Mouse (Mus musculus) lung, postnatal 4 days (tissue): ENCODE measurements at regions not wholly inside any gene's neighbourhood (a gene's known extent, or its start where the extent isn't known, plus 50 kb on each side); places are given as distances from the start of the nearest gene placed in this dataset.
A peak's percentile ranks its signal among the peaks of the same experiment; 100 is the strongest.
"Not testable (repeated sequence)": the region's sequence is repeated elsewhere in the genome, so short reads cannot be mapped to it uniquely, and the experiment has no call there.

Source experiments
- DNase-seq, 2 experiments: peaks; one replicate each; pipeline ENCODE4 v3.0.0; 2021

- DNase-seq, result no peak
These were observed 75.0 kb downstream of the Suds3 start for GRCm38 (mm10) chr5:117040878-117041277.

- DNase-seq, result peak in 1 of 2 experiments; percentile 4
These were observed 78.7 kb downstream of the Suds3 start for GRCm38 (mm10) chr5:117037261-117037660.

GRCm38 (mm10) chr5:117032130-117032529, 83.8 kb downstream of the Suds3 start:
- DNase-seq, result no peak

GRCm38 (mm10) chr5:117025689-117026383, 90.1 kb downstream of the Suds3 start:
- DNase-seq, result no peak

GRCm38 (mm10) chr5:117018419-117019150, 97.3 kb downstream of the Suds3 start:
- no peak for DNase-seq

DNA sequence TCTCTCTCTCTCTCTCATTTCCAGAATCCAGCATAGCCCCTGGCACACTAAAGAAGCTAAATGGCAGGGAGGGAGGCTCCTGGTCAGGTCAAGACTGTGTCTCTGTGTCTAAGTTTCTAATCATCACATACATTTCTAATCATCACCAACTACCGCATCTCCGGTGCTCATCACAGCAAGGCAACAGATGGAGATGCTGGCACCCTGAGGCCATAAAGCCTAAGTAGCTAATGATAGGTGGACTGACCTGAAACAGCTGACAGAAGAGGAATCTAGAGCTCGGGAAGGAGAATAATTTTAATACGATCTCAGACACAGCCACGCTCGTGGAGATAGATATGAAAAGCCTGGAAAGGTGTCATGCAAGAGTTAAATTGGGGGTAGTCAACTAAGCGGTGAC, 104.8 kb downstream of the Suds3 start:
- no peak for DNase-seq

GRCm38 (mm10) chr5:117000770-117001201, 115.1 kb downstream of the Suds3 start:
- DNase-seq, result no peak

- DNase-seq, result no peak
These were observed 121.4 kb downstream of the Suds3 start for GRCm38 (mm10) chr5:116994508-116994907.

GRCm38 (mm10) chr5:116993674-116994073, 122.2 kb downstream of the Suds3 start:
- no peak for DNase-seq

- DNase-seq, result no peak
These were observed 124.5 kb downstream of the Suds3 start for GRCm38 (mm10) chr5:116991461-116991860.

GRCm38 (mm10) chr5:116971474-116971873, 144.4 kb downstream of the Suds3 start:
- not testable (repeated sequence) for DNase-seq

DNA sequence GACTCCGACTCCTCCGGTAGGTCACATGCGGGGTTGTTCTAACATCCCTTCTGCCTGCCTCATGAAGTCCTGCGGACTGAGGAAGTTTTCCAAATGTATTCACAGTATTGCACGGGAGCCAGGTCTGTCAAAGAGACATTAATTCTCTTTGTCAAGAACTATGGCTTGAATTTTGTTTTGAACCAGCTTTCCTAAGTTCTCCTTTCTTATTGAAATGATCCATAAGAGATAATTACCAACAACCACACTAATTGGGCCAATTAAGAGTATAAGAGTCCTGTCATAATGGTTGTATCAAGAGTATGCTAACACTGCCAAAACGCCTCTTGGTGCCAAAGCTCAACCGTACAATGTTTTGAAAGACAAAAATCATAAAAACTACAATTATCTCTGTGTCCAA, 151.7 kb downstream of the Suds3 start:
- no peak for DNase-seq

- DNase-seq, result no peak
These were observed 152.8 kb downstream of the Suds3 start for GRCm38 (mm10) chr5:116963106-116963505.

GRCm38 (mm10) chr5:116960041-116960440, 155.9 kb downstream of the Suds3 start:
- no peak for DNase-seq

DNA sequence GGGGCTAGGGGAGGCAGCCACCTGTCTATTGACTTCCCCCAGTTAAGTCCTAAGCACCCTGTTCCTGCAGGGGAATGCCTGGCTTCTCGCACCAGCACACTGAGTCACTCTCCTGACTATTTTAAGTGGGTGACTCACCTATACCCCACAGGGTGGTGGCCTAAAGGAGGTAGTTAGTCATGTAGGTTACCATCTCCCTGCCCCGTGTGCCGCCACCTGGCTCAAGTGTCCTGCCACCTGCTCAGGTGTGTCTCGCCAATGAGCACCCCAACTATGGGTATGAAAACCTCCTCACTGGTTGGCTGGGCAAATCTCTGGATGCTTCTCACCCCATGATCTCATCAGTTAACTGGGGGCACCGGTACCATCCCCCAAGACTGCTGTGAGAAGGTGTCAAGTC, 157.8 kb downstream of the Suds3 start:
- no peak for DNase-seq

DNA sequence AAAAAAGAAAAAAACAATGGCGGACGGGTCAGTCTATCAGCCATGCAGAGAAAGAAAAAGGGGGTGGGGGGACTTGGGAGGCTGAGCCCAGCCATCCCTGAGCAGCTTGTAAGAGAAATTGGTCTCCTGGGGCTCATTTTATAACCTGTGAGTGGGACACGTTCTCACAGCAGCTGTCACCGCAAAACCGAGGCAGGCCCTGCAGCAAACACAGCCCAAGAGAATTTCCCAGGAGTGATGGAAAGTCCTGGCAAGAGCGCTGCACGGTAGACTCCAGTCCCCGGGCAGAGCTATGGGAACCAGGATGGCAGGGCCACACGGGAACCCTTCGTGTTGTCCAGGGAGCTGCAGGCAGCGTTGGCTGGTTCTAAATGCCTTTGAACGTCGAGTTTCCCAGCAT, 159.3 kb downstream of the Suds3 start:
- no peak for DNase-seq

- DNase-seq, result no peak
These were observed 165.5 kb downstream of the Suds3 start for GRCm38 (mm10) chr5:116950280-116950881.

GRCm38 (mm10) chr5:116934585-116934984, 181.3 kb downstream of the Suds3 start:
- no peak for DNase-seq

GRCm38 (mm10) chr5:116934151-116934550, 181.8 kb downstream of the Suds3 start:
- DNase-seq, result no peak

GRCm38 (mm10) chr5:116933105-116933504, 182.8 kb downstream of the Suds3 start:
- DNase-seq, result no peak

DNA sequence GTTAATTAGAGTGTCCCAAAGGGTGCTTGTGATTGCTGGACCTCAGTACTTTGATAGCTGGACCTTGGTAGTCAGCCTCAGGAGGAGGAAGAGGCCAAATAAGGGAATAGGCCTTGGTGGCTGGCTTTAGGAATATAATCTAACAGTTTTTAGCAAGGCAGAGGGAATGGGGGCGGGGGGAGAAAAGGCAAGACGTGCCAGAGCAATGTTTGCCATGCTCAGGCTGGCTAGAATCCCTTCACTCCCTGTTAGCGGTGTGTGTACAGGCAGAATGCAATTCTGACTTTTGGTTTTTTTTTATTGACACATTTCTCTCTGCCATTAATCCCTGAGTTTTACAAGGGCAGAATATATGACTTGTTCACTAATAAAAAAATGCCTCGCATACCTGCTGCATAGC, 192.2 kb downstream of the Suds3 start:
- no peak for DNase-seq

DNA sequence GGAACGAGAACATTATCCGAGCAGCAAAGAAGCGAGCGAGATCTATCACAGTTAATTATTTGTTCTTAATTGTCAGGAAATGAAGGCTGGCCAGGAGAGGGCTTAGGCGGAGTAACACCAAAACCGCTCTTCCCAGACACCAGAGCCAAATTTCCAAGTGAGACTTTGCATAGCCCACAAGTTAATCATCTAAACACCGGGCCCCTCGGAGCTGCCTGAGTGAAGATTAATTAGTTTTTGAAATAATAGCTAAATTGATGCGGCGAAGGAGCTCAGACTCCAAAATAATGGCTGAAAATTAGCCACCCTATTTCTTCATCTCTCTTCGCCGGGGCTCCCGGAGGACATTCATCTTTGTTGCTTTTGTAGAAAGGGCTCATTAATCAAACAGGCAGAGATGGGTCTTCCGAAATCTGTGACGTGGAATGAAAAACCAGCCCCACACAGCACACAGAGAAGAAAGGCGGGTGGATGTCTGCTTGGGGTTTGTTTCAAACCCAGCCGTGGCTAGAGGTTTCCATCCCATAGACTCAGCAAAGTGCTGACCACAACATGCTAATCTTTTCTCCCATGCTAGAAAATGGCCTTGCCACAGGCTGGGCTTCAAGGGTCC, 193.7 kb downstream of the Suds3 start:
- DNase-seq, result no peak

GRCm38 (mm10) chr5:116914876-116915275, 201.0 kb downstream of the Suds3 start:
- DNase-seq, result no peak

DNA sequence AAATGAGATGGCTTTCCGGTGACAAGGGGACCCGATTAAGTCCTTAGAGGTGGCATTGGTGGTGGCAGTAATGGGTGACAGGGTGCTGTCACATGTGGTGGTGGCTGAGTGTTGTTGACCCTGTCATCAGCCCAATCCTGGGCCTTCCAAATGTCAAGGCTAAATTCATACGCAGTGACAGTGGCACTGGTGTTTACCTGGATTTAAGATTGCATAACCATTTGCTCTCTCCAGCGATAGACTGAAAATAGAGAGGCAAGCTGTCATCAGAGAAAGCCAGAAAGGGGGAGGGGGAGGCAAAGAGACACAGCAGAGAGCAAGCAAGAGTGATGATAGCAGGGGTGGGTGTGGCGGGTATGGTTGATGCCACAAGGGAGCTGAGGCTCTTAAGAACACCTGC, 215.1 kb downstream of the Suds3 start:
- DNase-seq, result no peak
